Mouse (Mus musculus) midbrain, embryonic 16.5 days (tissue): ENCODE measurements around the gene Itpk1. TPM values are rescaled to one million over a fixed set of nuclear protein-coding genes. Genes with fewer than 3 reads are reported as not detected.
A peak's percentile ranks its signal among the peaks of the same experiment; 100 is the strongest.
"Not testable (repeated sequence)": the region's sequence is repeated elsewhere in the genome, so short reads cannot be mapped to it uniquely, and the experiment has no call there.

ENCODE experiments used
- ATAC-seq: fragments of 200-750 bp; cut with Nextera tagmentation; 2 replicates; pipeline ENCODE4 v1.8.0; 2017; ENCODE audit warnings: moderate TSS enrichment
- H3K27ac ChIP-seq: fragments of 300-500 bp; sonication (generic); 2 replicates; pipeline ENCODE4 v1.5.1; 2014; ENCODE audit warnings: mild to moderate bottlenecking, low read length, mixed read lengths
- H3K27me3 ChIP-seq: fragments of 300-500 bp; sonication (generic); 2 replicates; pipeline ENCODE4 v1.6.1; 2014; ENCODE audit warnings: low read depth, low read length, mixed read lengths; ENCODE audit not compliant: control insufficient read depth, insufficient read depth
- H3K36me3 ChIP-seq: fragments of 300-500 bp; sonication (generic); 2 replicates; pipeline ENCODE4 v1.6.1; 2014; ENCODE audit warnings: mild to moderate bottlenecking, low read length, moderate library complexity, mixed read lengths; ENCODE audit not compliant: control insufficient read depth, insufficient read depth
- H3K4me1 ChIP-seq: fragments of 300-500 bp; sonication (generic); 2 replicates; pipeline ENCODE4 v1.6.1; 2014; ENCODE audit warnings: mild to moderate bottlenecking, low read length, mixed read lengths; ENCODE audit not compliant: control insufficient read depth, insufficient read depth
- H3K4me2 ChIP-seq: fragments of 300-500 bp; sonication (generic); 2 replicates; pipeline ENCODE4 v1.6.1; 2014; ENCODE audit warnings: mild to moderate bottlenecking, low read length, mixed read lengths
- H3K4me3 ChIP-seq: fragments of 300-500 bp; sonication (generic); 2 replicates; pipeline ENCODE4 v1.5.1; 2014; ENCODE audit warnings: low read depth, mild to moderate bottlenecking, low read length, moderate library complexity, mixed read lengths
- H3K9ac ChIP-seq: fragments of 300-500 bp; sonication (generic); 2 replicates; pipeline ENCODE4 v1.6.1; 2014; ENCODE audit warnings: low read depth, low read length, mixed read lengths
- H3K9me3 ChIP-seq: fragments of 300-500 bp; sonication (generic); replicated peaks from 2 replicates; pipeline ENCODE4 v1.6.1; 2014; ENCODE audit warnings: mild to moderate bottlenecking, low read length, mixed read lengths; ENCODE audit not compliant: control insufficient read depth, poor library complexity, severe bottlenecking
- WGBS: fragments of 180-500 bp; shearing (Covaris S2); extraction: QIAGEN DNeasy Blood & Tissue Kit; methylation state at CpG from one replicate; pipeline ENCODE4 v1.1.7; 2014; 5-methylcytosine and 5-hydroxymethylcytosine counted together
- polyA plus RNA-seq: library from polyadenylated mRNA; unstranded; fragments of >200 nt; fragmentation: Nextera tagmentation; extraction: Ambion mirVana; gene quantifications from 2 replicates; pipeline ENCODE4 v1.2.1, GENCODE M21; 2015

Gene Itpk1
- polyA plus RNA-seq, 1 experiment from 2014 or later: 39.3 TPM

GRCm38 (mm10) chr12:102631690-102632089 is 73.0 kb downstream of the Itpk1 start:
- H3K4me1 ChIP-seq: peaks cover 5% of the 10 kb centered on the region
- H3K4me2 ChIP-seq: no peak overlapping the region
- H3K9me3 ChIP-seq: no peaks in the 10 kb centered on the region
- no peak overlapping the region for H3K4me3 ChIP-seq
- WGBS: 33% methylated on average over 8 of the region's 8 CpGs
- H3K36me3 ChIP-seq: no peaks in the 10 kb centered on the region
- ATAC-seq: peak; percentile 66
- H3K9ac ChIP-seq: no peak overlapping the region
- H3K27me3 ChIP-seq: no peaks in the 10 kb centered on the region
- H3K27ac ChIP-seq: peak overlapping the region; percentile 74

GRCm38 (mm10) chr12:102630471-102630870 is 74.3 kb downstream of the Itpk1 start:
- H3K36me3 ChIP-seq, H3K4me3 ChIP-seq, H3K27me3 ChIP-seq, H3K4me1 ChIP-seq, H3K27ac ChIP-seq, H3K4me2 ChIP-seq, H3K9ac ChIP-seq, ATAC-seq, H3K9me3 ChIP-seq: not testable (repeated sequence)
- 99% methylated on average over 9 of the region's 9 CpGs for WGBS

- H3K27me3 ChIP-seq: no peaks in the 10 kb centered on the region
- no peaks in the 10 kb centered on the region for H3K36me3 ChIP-seq
- no peak overlapping the region for H3K27ac ChIP-seq
- no peak for ATAC-seq
- no peak overlapping the region for H3K9ac ChIP-seq
- peaks cover 2% of the 10 kb centered on the region for H3K4me1 ChIP-seq
- H3K4me2 ChIP-seq: no peak overlapping the region
- no peaks in the 10 kb centered on the region for H3K9me3 ChIP-seq
- H3K4me3 ChIP-seq: no peak overlapping the region
- 87% methylated on average over 9 of the region's 9 CpGs for WGBS
These were observed 76.5 kb downstream of the Itpk1 start for GRCm38 (mm10) chr12:102628221-102628620.

GRCm38 (mm10) chr12:102627545-102627944 is 77.2 kb downstream of the Itpk1 start:
- H3K9me3 ChIP-seq: no peaks in the 10 kb centered on the region

GRCm38 (mm10) chr12:102626841-102627240 is 77.9 kb downstream of the Itpk1 start:
- Histone ChIP-seq H3K4me1 (no peaks in the 10 kb centered on the region; the same call in 1 of the 2 replicates), H3K9me3 (no peaks in the 10 kb centered on the region), H3K27me3 (no peaks in the 10 kb centered on the region), H3K9ac (no peak overlapping the region), H3K27ac (no peak overlapping the region), H3K36me3 (no peaks in the 10 kb centered on the region), H3K4me2 (no peak overlapping the region), H3K4me3 (no peak overlapping the region)
- WGBS: 56% methylated on average over 7 of the region's 7 CpGs
- ATAC-seq: no peak

More at GRCm38 (mm10) chr12:102627545-102627944, 77.2 kb downstream of the Itpk1 start:
- Histone ChIP-seq H3K4me3 (no peak overlapping the region), H3K27me3 (no peaks in the 10 kb centered on the region), H3K9ac (no peak overlapping the region), H3K4me2 (no peak overlapping the region), H3K4me1 (no peaks in the 10 kb centered on the region; the same call in 1 of the 2 replicates), H3K36me3 (no peaks in the 10 kb centered on the region), H3K27ac (no peak overlapping the region)
- no peak for ATAC-seq
- 89% methylated on average over 5 of the region's 5 CpGs for WGBS

GRCm38 (mm10) chr12:102625717-102626116 is 79.0 kb downstream of the Itpk1 start:
- Histone ChIP-seq H3K9ac (no peak overlapping the region), H3K9me3 (no peaks in the 10 kb centered on the region), H3K27me3 (no peaks in the 10 kb centered on the region), H3K36me3 (peaks cover 6% of the 10 kb centered on the region; the same call in 1 of the 2 replicates), H3K4me2 (no peak overlapping the region), H3K4me1 (no peaks in the 10 kb centered on the region; the same call in 1 of the 2 replicates), H3K4me3 (no peak overlapping the region), H3K27ac (no peak overlapping the region)
- no peak for ATAC-seq
- WGBS: 86% methylated on average over 6 of the region's 6 CpGs

- H3K4me2 ChIP-seq: no peak overlapping the region
- no peaks in the 10 kb centered on the region for H3K9me3 ChIP-seq
- 87% methylated on average over 5 of the region's 5 CpGs for WGBS
- no peak overlapping the region for H3K9ac ChIP-seq
- no peak overlapping the region for H3K4me3 ChIP-seq
- H3K4me1 ChIP-seq: peaks cover under 1% of the 10 kb centered on the region; the same call in 1 of the 2 replicates
- no peaks in the 10 kb centered on the region for H3K27me3 ChIP-seq
- ATAC-seq: no peak
- no peak overlapping the region for H3K27ac ChIP-seq
- peaks cover 6% of the 10 kb centered on the region; the same call in 1 of the 2 replicates for H3K36me3 ChIP-seq
These were observed 79.6 kb downstream of the Itpk1 start for GRCm38 (mm10) chr12:102625118-102625517.

- H3K9ac ChIP-seq: no peak overlapping the region
- H3K4me2 ChIP-seq: no peak overlapping the region
- peaks cover 3% of the 10 kb centered on the region; the same call in 1 of the 2 replicates for H3K4me1 ChIP-seq
- H3K36me3 ChIP-seq: peaks cover 6% of the 10 kb centered on the region; the same call in 1 of the 2 replicates
- 83% methylated on average over 9 of the region's 9 CpGs for WGBS
- H3K9me3 ChIP-seq: no peaks in the 10 kb centered on the region
- no peaks in the 10 kb centered on the region for H3K27me3 ChIP-seq
- H3K4me3 ChIP-seq: no peak overlapping the region
- ATAC-seq: no peak
- no peak overlapping the region for H3K27ac ChIP-seq
These were observed 80.9 kb downstream of the Itpk1 start for GRCm38 (mm10) chr12:102623827-102624226.

GRCm38 (mm10) chr12:102622302-102622842 is 82.4 kb downstream of the Itpk1 start:
- H3K4me3 ChIP-seq: no peak overlapping the region
- H3K27me3 ChIP-seq: no peaks in the 10 kb centered on the region
- no peak overlapping the region for H3K4me2 ChIP-seq
- 78% methylated on average over 12 of the region's 12 CpGs for WGBS
- peaks cover 6% of the 10 kb centered on the region; the same call in 1 of the 2 replicates for H3K36me3 ChIP-seq
- H3K9ac ChIP-seq: no peak overlapping the region
- H3K9me3 ChIP-seq: no peaks in the 10 kb centered on the region
- no peak overlapping the region for H3K27ac ChIP-seq
- H3K4me1 ChIP-seq: peaks cover 7% of the 10 kb centered on the region; the same call in 1 of the 2 replicates
- no peak for ATAC-seq
